Comparison of ENCODE assay signal across 29 mouse cellular contexts in the genomic region with DNA sequence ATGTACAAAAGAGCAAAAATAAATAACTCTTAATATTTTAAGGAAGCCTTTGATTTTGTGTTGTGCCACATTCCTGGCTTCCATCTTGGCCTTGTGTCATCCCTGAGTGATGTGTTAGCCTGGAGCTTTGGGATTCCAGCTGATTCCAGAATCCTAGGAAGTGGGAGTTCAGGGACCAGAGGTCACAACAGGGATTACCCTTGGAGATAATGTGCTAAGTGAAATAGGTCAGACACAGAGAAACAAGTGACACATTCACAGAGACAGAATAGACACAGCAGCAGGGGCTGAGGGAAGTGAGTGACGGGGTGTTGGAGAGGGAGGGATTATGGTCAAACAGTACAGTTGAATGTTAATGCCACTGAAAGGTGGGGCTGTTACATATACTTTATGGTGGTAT. TPM values are rescaled to one million over a fixed set of nuclear protein-coding genes. Genes with fewer than 3 reads are reported as not detected.
DNase-seq lines count a peak whose midpoint lies in the region; ATAC-seq and TF ChIP-seq lines count a peak whose summit lies in the region.
"Had no signal": no experiment of that assay in that cellular context is flagged by ENCODE, and none has a peak within 500 bp of the region (broad histone marks: within the 10 kb centered on the region; RNA-seq: fewer than 3 reads in every experiment).

No protein-coding gene starts in this region.

- H3K4me1 ChIP-seq in heart, embryonic 10.5 days: peaks cover 82% of the 10 kb centered on the region
- H3K4me1 ChIP-seq in lung, postnatal 0 days (ENCODE audit: insufficient read depth, low read depth, low read length): 0 out of 2 replicates have a peak, but pooled peaks cover 2% of the 10 kb centered on the region

- peak overlapping the region; percentile 42; the same call in 1 of the 2 replicates for H3K27ac ChIP-seq in heart, embryonic 10.5 days
- peak overlapping the region; percentile 43; the same call in 1 of the 2 replicates for H3K27ac ChIP-seq in lung, postnatal 0 days (ENCODE audit: low read length)
- H3K27ac ChIP-seq: embryonic facial prominence, embryonic 13.5 days; embryonic facial prominence, embryonic 15.5 days; forebrain, embryonic 12.5 days had no signal

- no peak for TF ChIP-seq CTCF in lung, postnatal 0 days (IDR thresholded peaks at IDR 0.05)

- DNase-seq in adrenal gland, postnatal 14 days: peak; percentile 19
- no peak for DNase-seq in adrenal gland, postnatal 10 days
- DNase-seq in heart, embryonic 10.5 days (ENCODE audit: low spot score): no peak
- no peak for DNase-seq in heart, adult 8-10 months (ENCODE audit: low spot score)
- no peak for DNase-seq in lung, postnatal 0 days (ENCODE audit: low spot score)
- DNase-seq in lung, postnatal 14 days: no peak
- DNase-seq in ZHBTc4 (ENCODE audit: low read depth, low spot score): peak; percentile 16
- no peak for DNase-seq in layer of hippocampus, postnatal 10 days (ENCODE audit: low spot score in 2 of 2)
- DNase-seq: adrenal gland, adult 2 months; adrenal gland, postnatal 25 days; B cell, adult 2 months; cerebellum, adult 11 months; cerebellum, adult 18-20 months; cerebellum, adult 8-10 months; cerebellum, adult 9-11 months; cerebellum, postnatal 14 days; cerebellum, postnatal 36 days; embryo, embryonic 11 days had no signal

- H3K9me3 ChIP-seq in heart, embryonic 10.5 days: no peaks in the 10 kb centered on the region
- no peaks in the 10 kb centered on the region for H3K9me3 ChIP-seq in lung, postnatal 0 days (ENCODE audit: low read length)
- H3K9me3 ChIP-seq: embryonic facial prominence, embryonic 13.5 days; embryonic facial prominence, embryonic 15.5 days; forebrain, embryonic 10.5 days; forebrain, embryonic 12.5 days; G1E had no signal

- WGBS in heart, embryonic 10.5 days: 41% methylated on average over 1 of the region's 1 CpGs
- WGBS in lung, postnatal 0 days: 76% methylated on average over 1 of the region's 1 CpGs

- TF ChIP-seq EP300 in lung, postnatal 0 days (IDR thresholded peaks at IDR 0.05): no peak

- no peak overlapping the region for H3K9ac ChIP-seq in lung, postnatal 0 days (replicated peaks; ENCODE audit: low read depth)
- H3K9ac ChIP-seq: embryonic facial prominence, embryonic 13.5 days; embryonic facial prominence, embryonic 15.5 days; forebrain, embryonic 12.5 days had no signal

- no peaks in the 10 kb centered on the region for H3K36me3 ChIP-seq in heart, embryonic 10.5 days
- no peaks in the 10 kb centered on the region for H3K36me3 ChIP-seq in lung, postnatal 0 days (ENCODE audit: insufficient read depth, low read length)
- H3K36me3 ChIP-seq: embryonic facial prominence, embryonic 13.5 days; embryonic facial prominence, embryonic 15.5 days; forebrain, embryonic 10.5 days; forebrain, embryonic 12.5 days had no signal

- H3K4me2 ChIP-seq in lung, postnatal 0 days (replicated peaks; ENCODE audit: low read depth, low read length): no peak overlapping the region
- H3K4me2 ChIP-seq: embryonic facial prominence, embryonic 13.5 days; embryonic facial prominence, embryonic 15.5 days; forebrain, embryonic 12.5 days had no signal

- H3K4me3 ChIP-seq in heart, embryonic 10.5 days: no peak overlapping the region
- H3K4me3 ChIP-seq in lung, postnatal 0 days (ENCODE audit: low read depth, low read length): no peak overlapping the region
- H3K4me3 ChIP-seq: embryonic facial prominence, embryonic 13.5 days; embryonic facial prominence, embryonic 15.5 days; erythroblast, embryonic 14.5 days; forebrain, embryonic 10.5 days; forebrain, embryonic 12.5 days had no signal

- no peak for ATAC-seq in lung, postnatal 0 days
- ATAC-seq: CD4-positive, CD25-positive, alpha-beta regulatory T cell, adult 4 months; forebrain, embryonic 14.5 days; forebrain, embryonic 16.5 days; Patski had no signal

- H3K27me3 ChIP-seq in heart, embryonic 10.5 days (ENCODE audit: insufficient read depth, poor library complexity, severe bottlenecking): no peaks in the 10 kb centered on the region
- H3K27me3 ChIP-seq in lung, postnatal 0 days (replicated peaks; ENCODE audit: insufficient read depth, low read length): no peaks in the 10 kb centered on the region
- H3K27me3 ChIP-seq: CH12.LX; embryonic facial prominence, embryonic 13.5 days; embryonic facial prominence, embryonic 15.5 days; forebrain, embryonic 12.5 days; Patski had no signal

RNA-seq across cellular contexts. Expression of gene Ank, which starts 26.3 kb away (rescaled TPM):
- total RNA-seq in adrenal gland, postnatal 14 days (2021): 30.2 and 34.6 TPM in 2 replicates
- total RNA-seq in adrenal gland, postnatal 10 days (2021): 10 to 100 TPM; 30.1 to 33.3 TPM
- 8.4 and 11.0 TPM in 2 replicates for polyA plus RNA-seq in heart, embryonic 10.5 days (2016; fragmentation: Nextera tagmentation; extraction: Ambion mirVana)
- 100 to 1,000 TPM; 216 to 229 (median 226) TPM for total RNA-seq in heart, adult 8-10 months (2022)
- polyA plus RNA-seq in lung, postnatal 0 days (2015; fragmentation: Nextera tagmentation; extraction: Ambion mirVana): 6.8 and 9.3 TPM in 2 replicates
- total RNA-seq in layer of hippocampus, postnatal 10 days (2021): 100 to 1,000 TPM; 124 to 138 TPM

Comparison
In these comparisons a context has a peak if more than half of its experiments do, and no peak if none do; other contexts are left out.
1. DNase-seq: peak in adrenal gland, postnatal 14 days (single experiment) and ZHBTc4 (single experiment); none in adrenal gland, postnatal 10 days (single experiment), heart, embryonic 10.5 days (single experiment), heart, adult 8-10 months (single experiment), lung, postnatal 0 days (single experiment), lung, postnatal 14 days (single experiment) and layer of hippocampus, postnatal 10 days (0 of 2).